Mouse (Mus musculus): ENCODE measurements around the gene 4933416C03Rik. TPM values are rescaled to one million over a fixed set of nuclear protein-coding genes. Genes with fewer than 3 reads are reported as not detected.

Gene 4933416C03Rik
- polyA plus RNA-seq (2015; fragmentation: Nextera tagmentation; extraction: Ambion mirVana): not detected in 2 replicates

DNA sequence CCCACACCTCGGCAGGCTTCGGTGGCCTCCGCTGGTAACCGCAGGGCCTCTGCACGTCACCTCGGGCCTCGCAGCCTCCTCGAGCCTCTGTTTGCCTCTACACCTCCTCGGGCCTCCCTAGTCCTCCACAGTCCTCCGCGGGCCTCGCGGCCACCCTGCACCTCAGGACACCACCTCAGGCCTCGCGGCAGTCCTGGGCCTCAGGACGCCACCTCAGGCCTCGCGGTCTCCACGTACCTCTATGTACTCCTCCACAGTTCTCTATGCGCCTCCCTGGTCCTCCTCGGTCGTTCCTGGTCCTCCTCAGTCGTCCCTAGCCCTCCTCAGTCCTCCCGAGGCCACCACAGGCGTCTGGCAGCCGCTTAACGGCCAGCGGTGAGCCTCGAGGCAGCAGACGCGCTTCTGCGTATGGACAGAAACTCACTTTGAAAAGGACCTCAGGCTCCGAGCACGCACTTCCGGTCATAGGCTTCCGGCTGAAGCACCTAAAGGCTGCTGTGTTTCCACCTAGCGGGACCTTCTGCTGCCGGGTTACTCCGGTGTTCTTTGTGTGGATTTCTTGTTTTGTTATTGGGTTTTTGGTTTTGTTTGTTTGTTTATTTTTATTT lies at the start of gene 4933416C03Rik:
4933416C03Rik (minus strand) TSS at position 51 of the 608 bp plus-strand sequence.
- H3K27ac ChIP-seq: no peak within 1 kb of the TSS
- no peak for ATAC-seq (ENCODE audit: insufficient read depth, low FRiP score, low read depth)
- H3K36me3 ChIP-seq: no peaks in the 10 kb centered on the region
- WGBS: 96% methylated on average over 39 of the region's 39 CpGs
- no peaks in the 10 kb centered on the region for H3K27me3 ChIP-seq (replicated peaks)
- H3K4me2 ChIP-seq: no peak within 1 kb of the TSS
- H3K9me3 ChIP-seq: no peaks in the 10 kb centered on the region
- H3K4me1 ChIP-seq: no peaks in the 10 kb centered on the region
- no peak within 1 kb of the TSS for H3K9ac ChIP-seq
- H3K4me3 ChIP-seq (replicated peaks): no peak within 1 kb of the TSS

DNA sequence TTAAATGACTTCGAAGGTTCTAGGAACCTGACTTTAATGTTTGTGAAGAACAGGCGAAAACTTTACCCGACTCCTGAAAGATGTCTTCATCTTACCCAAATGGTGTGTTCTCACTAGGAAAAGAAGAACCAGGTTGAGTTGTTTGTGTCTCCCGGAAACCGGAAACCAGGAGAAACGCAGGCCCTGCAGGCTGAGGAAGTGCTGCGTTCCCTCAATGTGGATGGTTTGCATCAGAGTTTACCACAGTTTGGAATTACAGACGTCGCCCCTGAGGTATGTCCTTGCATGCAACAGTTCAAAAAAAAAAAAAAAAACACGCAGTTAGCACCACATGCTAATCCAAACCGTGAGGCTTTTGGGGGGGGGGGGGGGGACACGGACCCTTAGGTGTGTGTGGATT lies 48.6 kb upstream of the 4933416C03Rik start:
- no peaks in the 10 kb centered on the region for H3K36me3 ChIP-seq
- WGBS: 70% methylated on average over 11 of the region's 12 CpGs
- H3K9ac ChIP-seq: no peak overlapping the region
- H3K27ac ChIP-seq: no peak overlapping the region
- H3K4me1 ChIP-seq: no peaks in the 10 kb centered on the region
- H3K27me3 ChIP-seq (replicated peaks): no peaks in the 10 kb centered on the region
- no peak overlapping the region for H3K4me2 ChIP-seq
- H3K4me3 ChIP-seq (replicated peaks): no peak overlapping the region
- ATAC-seq (ENCODE audit: insufficient read depth, low FRiP score, low read depth): no peak
- H3K9me3 ChIP-seq: no peaks in the 10 kb centered on the region

DNA sequence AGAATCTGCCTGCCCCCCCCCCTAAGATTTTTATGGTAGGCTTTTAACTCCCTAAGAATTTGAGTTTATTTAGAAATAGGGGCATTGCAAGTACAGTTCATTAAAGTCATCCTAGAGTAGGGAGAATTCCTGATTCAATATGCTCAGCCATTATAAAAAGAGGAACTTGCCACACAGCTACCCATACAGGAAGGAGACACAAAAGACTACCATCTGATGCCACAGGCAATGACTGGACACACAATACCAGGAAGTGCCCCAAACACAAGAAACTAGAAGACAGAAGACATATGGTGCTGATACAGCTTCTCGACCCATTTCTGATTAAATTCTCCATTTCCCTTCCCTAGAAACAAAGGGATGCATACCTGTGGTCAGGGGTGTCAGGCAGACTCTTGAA lies 43.0 kb upstream of the 4933416C03Rik start:
- no peaks in the 10 kb centered on the region for H3K27me3 ChIP-seq (replicated peaks)
- no peaks in the 10 kb centered on the region for H3K4me1 ChIP-seq
- no peaks in the 10 kb centered on the region for H3K36me3 ChIP-seq
- H3K4me2 ChIP-seq: no peak overlapping the region
- H3K4me3 ChIP-seq (replicated peaks): no peak overlapping the region
- H3K9me3 ChIP-seq: no peaks in the 10 kb centered on the region
- no peak overlapping the region for H3K27ac ChIP-seq
- ATAC-seq (ENCODE audit: insufficient read depth, low FRiP score, low read depth): no peak
- 78% methylated on average over 1 of the region's 1 CpGs for WGBS
- no peak overlapping the region for H3K9ac ChIP-seq

DNA sequence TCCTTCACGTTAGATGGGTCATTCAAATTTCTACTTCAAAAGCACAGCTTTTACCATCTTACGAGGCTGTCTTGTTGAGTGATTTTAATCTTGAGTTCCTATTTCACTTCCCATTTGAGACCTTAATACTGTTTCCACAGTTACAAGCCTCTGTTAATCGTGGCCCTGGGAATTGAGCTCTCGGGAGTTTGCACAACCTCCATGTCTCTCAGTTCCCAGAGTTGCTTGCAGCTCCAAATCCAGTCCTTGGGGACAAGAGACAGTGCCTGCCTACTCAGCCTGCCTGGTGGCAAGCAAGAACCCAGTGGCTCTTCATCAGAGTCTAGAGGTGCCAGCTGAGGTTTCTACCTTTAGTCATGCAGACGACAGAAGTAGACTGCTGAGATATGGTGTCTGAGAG lies 41.0 kb upstream of the 4933416C03Rik start:
- Histone ChIP-seq H3K4me3 (replicated peaks) (no peak overlapping the region), H3K27ac (no peak overlapping the region), H3K27me3 (replicated peaks) (no peaks in the 10 kb centered on the region), H3K36me3 (no peaks in the 10 kb centered on the region), H3K4me1 (no peaks in the 10 kb centered on the region), H3K9me3 (no peaks in the 10 kb centered on the region), H3K9ac (no peak overlapping the region), H3K4me2 (no peak overlapping the region)
- ATAC-seq (ENCODE audit: insufficient read depth, low FRiP score, low read depth): no peak
- WGBS: 85% methylated on average over 5 of the region's 5 CpGs

DNA sequence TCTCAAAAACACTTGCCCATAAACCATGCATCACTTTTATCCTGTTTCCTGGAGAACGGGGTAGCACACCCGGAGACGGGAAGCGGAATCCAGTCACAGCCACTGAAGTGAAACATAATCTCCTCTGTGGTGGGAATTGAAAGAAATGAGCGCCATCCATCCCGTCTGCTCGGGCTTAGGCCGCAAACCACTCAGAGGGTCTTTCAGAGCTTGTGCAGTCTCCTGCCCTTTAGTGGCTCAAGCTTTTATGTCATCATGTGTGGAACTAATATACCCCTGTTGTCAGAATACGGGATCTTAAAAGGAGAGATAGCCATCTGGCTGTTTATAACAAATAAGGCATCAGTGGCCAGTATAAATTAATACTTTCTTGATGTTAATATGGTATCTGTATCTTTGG lies 32.4 kb upstream of the 4933416C03Rik start:
- WGBS: 83% methylated on average over 9 of the region's 9 CpGs
- no peak overlapping the region for H3K4me3 ChIP-seq (replicated peaks)
- H3K27me3 ChIP-seq (replicated peaks): no peaks in the 10 kb centered on the region
- H3K36me3 ChIP-seq: no peaks in the 10 kb centered on the region
- no peaks in the 10 kb centered on the region for H3K4me1 ChIP-seq
- ATAC-seq (ENCODE audit: insufficient read depth, low FRiP score, low read depth): no peak
- H3K4me2 ChIP-seq: no peak overlapping the region
- no peak overlapping the region for H3K27ac ChIP-seq
- no peak overlapping the region for H3K9ac ChIP-seq
- no peaks in the 10 kb centered on the region for H3K9me3 ChIP-seq

DNA sequence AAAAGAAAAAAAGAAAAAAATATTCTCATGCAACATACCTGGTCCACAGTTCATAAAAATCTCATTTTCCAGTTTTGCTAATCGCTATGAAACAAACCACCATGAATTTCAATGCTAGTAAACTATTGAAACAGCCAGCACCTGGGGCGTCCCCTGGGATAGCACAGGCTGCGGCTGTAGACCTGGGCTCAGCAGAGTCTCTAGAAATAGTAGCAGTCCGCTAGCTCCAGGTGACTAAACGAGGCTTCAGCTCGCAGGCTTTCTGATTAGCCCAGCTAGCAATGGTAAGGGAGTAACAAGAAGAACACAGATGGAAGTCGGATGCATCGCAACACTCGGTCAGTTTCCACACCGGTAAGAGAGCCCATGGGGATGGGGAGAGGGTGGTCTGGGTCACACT lies 30.0 kb upstream of the 4933416C03Rik start:
- H3K27ac ChIP-seq: no peak overlapping the region
- H3K4me1 ChIP-seq: no peaks in the 10 kb centered on the region
- H3K4me2 ChIP-seq: no peak overlapping the region
- WGBS: 83% methylated on average over 10 of the region's 10 CpGs
- no peaks in the 10 kb centered on the region for H3K9me3 ChIP-seq
- no peak for ATAC-seq (ENCODE audit: insufficient read depth, low FRiP score, low read depth)
- H3K36me3 ChIP-seq: no peaks in the 10 kb centered on the region
- no peak overlapping the region for H3K9ac ChIP-seq
- no peak overlapping the region for H3K4me3 ChIP-seq (replicated peaks)
- H3K27me3 ChIP-seq (replicated peaks): no peaks in the 10 kb centered on the region

DNA sequence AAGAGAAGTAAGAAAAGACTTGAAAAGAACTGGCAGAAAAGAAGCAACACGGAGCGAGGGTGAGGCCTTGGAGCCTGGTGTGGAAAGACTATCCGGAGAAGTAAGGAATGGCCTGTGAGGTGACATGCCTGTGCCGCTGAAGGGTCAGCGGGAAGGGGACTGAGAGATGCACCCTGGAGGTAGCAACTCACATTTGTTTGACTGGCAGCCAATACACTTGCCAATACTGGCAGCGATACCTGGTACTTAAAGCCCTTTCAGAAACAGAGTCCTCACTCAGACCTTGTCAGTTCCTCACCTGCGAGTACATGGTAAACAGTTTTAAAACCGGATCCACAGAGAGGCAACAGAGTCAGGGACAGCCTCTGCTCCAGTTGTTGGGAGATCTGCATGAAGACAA lies 26.5 kb upstream of the 4933416C03Rik start:
- Histone ChIP-seq H3K9ac (no peak overlapping the region), H3K27ac (no peak overlapping the region), H3K9me3 (no peaks in the 10 kb centered on the region), H3K36me3 (no peaks in the 10 kb centered on the region), H3K4me3 (replicated peaks) (no peak overlapping the region), H3K4me2 (no peak overlapping the region), H3K4me1 (no peaks in the 10 kb centered on the region), H3K27me3 (replicated peaks) (no peaks in the 10 kb centered on the region)
- WGBS: 86% methylated on average over 8 of the region's 8 CpGs
- ATAC-seq (ENCODE audit: insufficient read depth, low FRiP score, low read depth): no peak

DNA sequence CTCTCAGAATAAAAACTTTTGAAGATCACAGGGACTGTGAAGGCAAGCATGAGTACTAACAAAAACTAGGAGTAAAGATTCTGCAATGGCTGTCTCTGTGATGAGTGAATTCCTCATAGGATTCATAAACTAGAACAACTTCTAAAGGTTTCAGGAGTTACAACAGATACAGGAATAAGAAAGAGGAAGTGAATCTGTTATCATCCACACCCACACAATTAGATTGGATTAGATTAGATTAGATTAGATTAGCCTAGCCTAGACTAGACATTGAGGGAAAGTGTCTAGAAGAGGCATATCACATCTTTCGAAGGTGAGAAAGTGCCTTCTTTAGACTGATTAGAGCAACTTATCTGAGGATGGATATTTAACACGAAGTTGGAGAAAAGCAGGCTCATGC lies 21.5 kb upstream of the 4933416C03Rik start:
- 78% methylated on average over 2 of the region's 2 CpGs for WGBS
- no peak overlapping the region for H3K4me3 ChIP-seq (replicated peaks)
- H3K36me3 ChIP-seq: no peaks in the 10 kb centered on the region
- ATAC-seq (ENCODE audit: insufficient read depth, low FRiP score, low read depth): no peak
- H3K9me3 ChIP-seq: no peaks in the 10 kb centered on the region
- no peak overlapping the region for H3K27ac ChIP-seq
- H3K4me1 ChIP-seq: no peaks in the 10 kb centered on the region
- H3K4me2 ChIP-seq: no peak overlapping the region
- no peak overlapping the region for H3K9ac ChIP-seq
- H3K27me3 ChIP-seq (replicated peaks): no peaks in the 10 kb centered on the region

DNA sequence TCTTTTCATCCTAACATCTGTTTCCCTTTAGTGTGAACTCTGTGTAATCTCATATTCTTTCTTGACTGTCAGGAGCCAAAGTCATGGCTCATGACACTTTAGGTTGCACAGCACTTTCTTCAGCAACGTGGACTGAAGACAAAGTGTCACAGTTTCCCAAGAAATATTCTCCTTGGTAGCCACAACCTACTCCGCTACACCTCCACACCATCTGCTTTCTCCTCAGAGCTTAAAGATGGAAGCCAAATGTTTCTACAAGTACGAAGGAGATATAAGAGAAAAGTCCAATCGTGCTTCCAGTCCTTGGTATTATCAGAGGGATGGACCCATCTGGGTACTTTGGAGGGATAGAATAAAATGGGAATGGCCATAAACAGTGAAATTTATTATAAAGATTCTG lies 18.5 kb upstream of the 4933416C03Rik start:
- Histone ChIP-seq H3K4me3 (replicated peaks) (no peak overlapping the region), H3K4me2 (no peak overlapping the region), H3K36me3 (no peaks in the 10 kb centered on the region), H3K9ac (no peak overlapping the region), H3K27me3 (replicated peaks) (no peaks in the 10 kb centered on the region), H3K9me3 (no peaks in the 10 kb centered on the region), H3K4me1 (no peaks in the 10 kb centered on the region), H3K27ac (no peak overlapping the region)
- WGBS: 74% methylated on average over 4 of the region's 4 CpGs
- no peak for ATAC-seq (ENCODE audit: insufficient read depth, low FRiP score, low read depth)

DNA sequence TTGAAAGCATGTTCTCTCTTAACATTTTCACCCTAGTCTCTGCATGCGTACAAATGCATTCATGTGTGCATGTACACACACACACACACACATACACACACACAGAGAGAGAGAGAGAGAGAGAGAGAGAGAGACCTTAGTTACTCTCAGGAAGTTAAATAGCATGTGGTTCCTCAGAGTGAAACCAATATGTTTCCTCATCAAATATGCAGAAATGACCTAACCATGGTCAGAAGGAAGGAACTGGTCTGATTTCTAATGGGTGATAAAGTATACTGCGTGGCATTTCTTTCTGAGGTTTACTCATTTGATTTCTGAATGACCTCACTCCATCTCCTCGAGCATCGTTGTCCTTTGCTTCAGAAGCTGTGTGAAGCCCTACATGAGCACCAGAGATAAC lies 17.5 kb upstream of the 4933416C03Rik start:
- H3K27ac ChIP-seq: no peak overlapping the region
- no peaks in the 10 kb centered on the region for H3K9me3 ChIP-seq
- H3K4me2 ChIP-seq: no peak overlapping the region
- WGBS: 80% methylated on average over 4 of the region's 4 CpGs
- no peak for ATAC-seq (ENCODE audit: insufficient read depth, low FRiP score, low read depth)
- no peak overlapping the region for H3K9ac ChIP-seq
- H3K27me3 ChIP-seq (replicated peaks): no peaks in the 10 kb centered on the region
- H3K4me1 ChIP-seq: no peaks in the 10 kb centered on the region
- no peak overlapping the region for H3K4me3 ChIP-seq (replicated peaks)
- no peaks in the 10 kb centered on the region for H3K36me3 ChIP-seq

DNA sequence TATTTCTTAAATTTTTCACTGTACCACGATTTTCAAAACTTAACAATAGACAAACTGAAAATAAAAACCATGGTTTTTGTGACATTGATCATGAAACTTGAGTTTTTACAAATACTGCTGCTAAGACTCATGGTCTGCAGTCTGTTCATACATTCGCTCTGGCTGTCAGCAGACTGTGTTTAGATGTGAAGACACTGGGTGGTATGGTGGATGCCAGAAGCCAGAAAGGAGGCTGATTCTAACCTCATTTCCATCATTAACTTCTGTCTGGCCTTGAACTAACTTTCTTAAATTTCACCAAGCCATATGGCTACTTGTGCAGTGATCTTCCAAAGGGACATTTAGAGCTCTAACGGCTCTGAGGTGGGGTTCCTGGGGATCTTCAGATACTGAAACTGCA lies 16.7 kb upstream of the 4933416C03Rik start:
- Histone ChIP-seq H3K4me3 (replicated peaks) (no peak overlapping the region), H3K36me3 (no peaks in the 10 kb centered on the region)
- 77% methylated on average over 3 of the region's 3 CpGs for WGBS

DNA sequence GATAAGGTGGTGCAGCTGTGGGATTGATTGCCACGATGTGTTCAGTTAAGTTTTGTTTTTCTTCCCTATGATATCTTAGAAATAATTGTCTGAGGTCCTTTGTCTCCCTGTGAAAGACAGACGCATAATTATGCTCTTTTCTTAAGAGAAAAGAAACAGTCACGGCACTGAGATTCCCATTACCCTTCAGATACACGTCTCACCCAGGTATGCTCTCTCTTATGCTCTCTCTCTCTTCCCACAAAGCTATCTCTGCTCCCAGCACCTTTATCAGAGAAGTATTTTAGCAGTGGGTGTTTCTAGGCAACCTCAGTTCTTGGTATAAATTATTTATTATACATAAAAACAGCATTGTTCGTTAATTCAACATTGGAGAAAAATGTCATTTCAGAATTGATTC lies 11.6 kb upstream of the 4933416C03Rik start:
- Histone ChIP-seq H3K36me3 (no peaks in the 10 kb centered on the region), H3K4me2 (no peak overlapping the region), H3K9me3 (no peaks in the 10 kb centered on the region), H3K9ac (no peak overlapping the region), H3K4me3 (replicated peaks) (no peak overlapping the region), H3K27ac (no peak overlapping the region), H3K27me3 (replicated peaks) (no peaks in the 10 kb centered on the region), H3K4me1 (no peaks in the 10 kb centered on the region)
- WGBS: 59% methylated on average over 5 of the region's 5 CpGs
- no peak for ATAC-seq (ENCODE audit: insufficient read depth, low FRiP score, low read depth)

More for the DNA sequence above, 16.7 kb upstream of the 4933416C03Rik start:
- Histone ChIP-seq H3K4me1 (no peaks in the 10 kb centered on the region), H3K27ac (no peak overlapping the region), H3K9ac (no peak overlapping the region), H3K9me3 (no peaks in the 10 kb centered on the region), H3K4me2 (no peak overlapping the region), H3K27me3 (replicated peaks) (no peaks in the 10 kb centered on the region)
- ATAC-seq (ENCODE audit: insufficient read depth, low FRiP score, low read depth): no peak

DNA sequence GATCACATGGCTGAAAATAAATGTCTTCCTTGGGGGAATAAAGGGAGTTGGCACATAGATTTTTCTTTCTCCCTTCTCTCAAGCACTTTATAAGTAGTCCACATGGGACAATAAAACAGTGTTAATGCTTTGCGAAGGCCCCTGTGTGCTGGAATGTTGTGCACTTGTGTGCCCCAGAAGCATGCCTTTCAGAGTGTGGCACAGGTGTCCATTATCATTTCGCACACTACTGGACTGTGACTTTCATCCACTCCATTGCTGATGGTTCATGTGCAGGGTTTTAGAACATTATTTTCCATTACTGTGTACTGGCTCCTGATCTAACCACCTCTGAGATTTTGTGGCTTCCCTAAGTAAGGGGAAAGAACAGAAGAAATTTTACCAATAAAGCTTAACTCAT lies 10.1 kb upstream of the 4933416C03Rik start:
- ATAC-seq (ENCODE audit: insufficient read depth, low FRiP score, low read depth): no peak
- no peak overlapping the region for H3K4me2 ChIP-seq
- no peaks in the 10 kb centered on the region for H3K36me3 ChIP-seq
- H3K27me3 ChIP-seq (replicated peaks): no peaks in the 10 kb centered on the region
- H3K4me1 ChIP-seq: no peaks in the 10 kb centered on the region
- WGBS: 94% methylated on average over 2 of the region's 2 CpGs
- H3K9ac ChIP-seq: no peak overlapping the region
- H3K9me3 ChIP-seq: no peaks in the 10 kb centered on the region
- H3K27ac ChIP-seq: no peak overlapping the region
- no peak overlapping the region for H3K4me3 ChIP-seq (replicated peaks)

All from stomach, embryonic 15.5 days (tissue).